Mouse (Mus musculus): ENCODE results near the gene Dlx5. TPM values are rescaled to one million over a fixed set of nuclear protein-coding genes. Genes with fewer than 3 reads are reported as not detected.

Gene Dlx5
- polyA plus RNA-seq, 1 experiment from 2014 or later, result 0.69 TPM

GRCm38 (mm10) chr6:6856881-6857280, 25.0 kb downstream of the Dlx5 start:
- no peak overlapping the region for H3K9ac ChIP-seq (ENCODE audit: low read length)
- WGBS, result 5% methylated on average over 4 of the region's 4 CpGs
- ATAC-seq (ENCODE audit: low read depth), result no peak

GRCm38 (mm10) chr6:6856316-6856715, 25.6 kb downstream of the Dlx5 start:
- 2% methylated on average over 20 of the region's 20 CpGs for WGBS
- no peak overlapping the region for H3K27ac ChIP-seq (ENCODE audit: low read length)
- H3K9ac ChIP-seq (ENCODE audit: low read length), result no peak overlapping the region
- no peak for ATAC-seq (ENCODE audit: low read depth)
- H3K4me2 ChIP-seq (ENCODE audit: low read depth, low read length), result no peak overlapping the region
- H3K27me3 ChIP-seq (ENCODE audit: control insufficient read depth, insufficient read depth, low read depth, low read length), result peaks cover 95% of the 10 kb centered on the region
- H3K36me3 ChIP-seq (ENCODE audit: control insufficient read depth, insufficient read depth, low read length), result no peaks in the 10 kb centered on the region
- no peaks in the 10 kb centered on the region for H3K9me3 ChIP-seq (ENCODE audit: control insufficient read depth, low read length)
- no peak overlapping the region for H3K4me3 ChIP-seq (ENCODE audit: low read length)
- no peaks in the 10 kb centered on the region for H3K4me1 ChIP-seq (replicated peaks; ENCODE audit: control insufficient read depth, insufficient read depth, low read length)

More at GRCm38 (mm10) chr6:6856881-6857280, 25.0 kb downstream of the Dlx5 start:
- Histone ChIP-seq H3K27ac (ENCODE audit: low read length) (no peak overlapping the region), H3K9me3 (ENCODE audit: control insufficient read depth, low read length) (no peaks in the 10 kb centered on the region), H3K4me3 (ENCODE audit: low read length) (no peak overlapping the region), H3K4me2 (ENCODE audit: low read depth, low read length) (no peak overlapping the region), H3K36me3 (ENCODE audit: control insufficient read depth, insufficient read depth, low read length) (no peaks in the 10 kb centered on the region), H3K4me1 (replicated peaks; ENCODE audit: control insufficient read depth, insufficient read depth, low read length) (no peaks in the 10 kb centered on the region), H3K27me3 (ENCODE audit: control insufficient read depth, insufficient read depth, low read depth, low read length) (peaks cover 92% of the 10 kb centered on the region)

- Histone ChIP-seq H3K36me3 (ENCODE audit: control insufficient read depth, insufficient read depth, low read length) (no peaks in the 10 kb centered on the region), H3K9ac (ENCODE audit: low read length) (no peak overlapping the region), H3K4me1 (replicated peaks; ENCODE audit: control insufficient read depth, insufficient read depth, low read length) (no peaks in the 10 kb centered on the region), H3K27ac (ENCODE audit: low read length) (no peak overlapping the region), H3K4me3 (ENCODE audit: low read length) (no peak overlapping the region), H3K4me2 (ENCODE audit: low read depth, low read length) (no peak overlapping the region), H3K27me3 (ENCODE audit: control insufficient read depth, insufficient read depth, low read depth, low read length) (peaks cover 95% of the 10 kb centered on the region), H3K9me3 (ENCODE audit: control insufficient read depth, low read length) (no peaks in the 10 kb centered on the region)
- ATAC-seq (ENCODE audit: low read depth), result no peak
- WGBS, result 1% methylated on average over 10 of the region's 10 CpGs
Measured at GRCm38 (mm10) chr6:6855746-6856185, 26.1 kb downstream of the Dlx5 start.

- Histone ChIP-seq H3K4me1 (replicated peaks; ENCODE audit: control insufficient read depth, insufficient read depth, low read length) (no peaks in the 10 kb centered on the region), H3K36me3 (ENCODE audit: control insufficient read depth, insufficient read depth, low read length) (no peaks in the 10 kb centered on the region), H3K27ac (ENCODE audit: low read length) (no peak overlapping the region), H3K27me3 (ENCODE audit: control insufficient read depth, insufficient read depth, low read depth, low read length) (peaks cover 95% of the 10 kb centered on the region), H3K9me3 (ENCODE audit: control insufficient read depth, low read length) (no peaks in the 10 kb centered on the region), H3K9ac (ENCODE audit: low read length) (no peak overlapping the region), H3K4me2 (ENCODE audit: low read depth, low read length) (no peak overlapping the region), H3K4me3 (ENCODE audit: low read length) (no peak overlapping the region)
- 2% methylated on average over 25 of the region's 25 CpGs for WGBS
- no peak for ATAC-seq (ENCODE audit: low read depth)
Measured at GRCm38 (mm10) chr6:6854902-6855745, 26.8 kb downstream of the Dlx5 start.

GRCm38 (mm10) chr6:6854176-6854575, 27.7 kb downstream of the Dlx5 start:
- no peak for ATAC-seq (ENCODE audit: low read depth)
- H3K4me2 ChIP-seq (ENCODE audit: low read depth, low read length), result no peak overlapping the region
- H3K9me3 ChIP-seq (ENCODE audit: control insufficient read depth, low read length), result no peaks in the 10 kb centered on the region
- no peak overlapping the region for H3K27ac ChIP-seq (ENCODE audit: low read length)
- H3K4me1 ChIP-seq (replicated peaks; ENCODE audit: control insufficient read depth, insufficient read depth, low read length), result no peaks in the 10 kb centered on the region
- peaks cover 90% of the 10 kb centered on the region for H3K27me3 ChIP-seq (ENCODE audit: control insufficient read depth, insufficient read depth, low read depth, low read length)
- no peak overlapping the region for H3K4me3 ChIP-seq (ENCODE audit: low read length)
- no peak overlapping the region for H3K9ac ChIP-seq (ENCODE audit: low read length)
- no peaks in the 10 kb centered on the region for H3K36me3 ChIP-seq (ENCODE audit: control insufficient read depth, insufficient read depth, low read length)
- WGBS, result 2% methylated on average over 9 of the region's 9 CpGs

- Histone ChIP-seq H3K9me3 (ENCODE audit: control insufficient read depth, low read length) (no peaks in the 10 kb centered on the region), H3K27me3 (ENCODE audit: control insufficient read depth, insufficient read depth, low read depth, low read length) (peaks cover 89% of the 10 kb centered on the region), H3K27ac (ENCODE audit: low read length) (no peak overlapping the region), H3K36me3 (ENCODE audit: control insufficient read depth, insufficient read depth, low read length) (no peaks in the 10 kb centered on the region), H3K4me1 (replicated peaks; ENCODE audit: control insufficient read depth, insufficient read depth, low read length) (no peaks in the 10 kb centered on the region), H3K4me2 (ENCODE audit: low read depth, low read length) (no peak overlapping the region), H3K4me3 (ENCODE audit: low read length) (no peak overlapping the region), H3K9ac (ENCODE audit: low read length) (no peak overlapping the region)
- no peak for ATAC-seq (ENCODE audit: low read depth)
- WGBS, result 20% methylated on average over 3 of the region's 3 CpGs
Measured at GRCm38 (mm10) chr6:6852944-6853343, 28.9 kb downstream of the Dlx5 start.

- Histone ChIP-seq H3K4me2 (ENCODE audit: low read depth, low read length) (no peak overlapping the region), H3K36me3 (ENCODE audit: control insufficient read depth, insufficient read depth, low read length) (no peaks in the 10 kb centered on the region), H3K9me3 (ENCODE audit: control insufficient read depth, low read length) (no peaks in the 10 kb centered on the region), H3K4me3 (ENCODE audit: low read length) (no peak overlapping the region), H3K27ac (ENCODE audit: low read length) (no peak overlapping the region), H3K27me3 (ENCODE audit: control insufficient read depth, insufficient read depth, low read depth, low read length) (peaks cover 84% of the 10 kb centered on the region), H3K4me1 (replicated peaks; ENCODE audit: control insufficient read depth, insufficient read depth, low read length) (no peaks in the 10 kb centered on the region), H3K9ac (ENCODE audit: low read length) (no peak overlapping the region)
- WGBS, result 1% methylated on average over 10 of the region's 10 CpGs
- no peak for ATAC-seq (ENCODE audit: low read depth)
Measured at GRCm38 (mm10) chr6:6851166-6851565, 30.7 kb downstream of the Dlx5 start.

GRCm38 (mm10) chr6:6850324-6851060, 31.4 kb downstream of the Dlx5 start:
- ATAC-seq (ENCODE audit: low read depth), result no peak
- H3K9me3 ChIP-seq (ENCODE audit: control insufficient read depth, low read length), result no peaks in the 10 kb centered on the region
- H3K4me1 ChIP-seq (replicated peaks; ENCODE audit: control insufficient read depth, insufficient read depth, low read length), result no peaks in the 10 kb centered on the region
- no peak overlapping the region for H3K4me3 ChIP-seq (ENCODE audit: low read length)
- no peak overlapping the region for H3K4me2 ChIP-seq (ENCODE audit: low read depth, low read length)
- H3K36me3 ChIP-seq (ENCODE audit: control insufficient read depth, insufficient read depth, low read length), result no peaks in the 10 kb centered on the region
- no peak overlapping the region for H3K27ac ChIP-seq (ENCODE audit: low read length)
- peaks cover 81% of the 10 kb centered on the region for H3K27me3 ChIP-seq (ENCODE audit: control insufficient read depth, insufficient read depth, low read depth, low read length)
- WGBS, result 3% methylated on average over 26 of the region's 26 CpGs
- H3K9ac ChIP-seq (ENCODE audit: low read length), result no peak overlapping the region

GRCm38 (mm10) chr6:6849744-6850143, 32.1 kb downstream of the Dlx5 start:
- Histone ChIP-seq H3K27me3 (ENCODE audit: control insufficient read depth, insufficient read depth, low read depth, low read length) (peaks cover 74% of the 10 kb centered on the region), H3K4me3 (ENCODE audit: low read length) (no peak overlapping the region), H3K9ac (ENCODE audit: low read length) (no peak overlapping the region), H3K4me1 (replicated peaks; ENCODE audit: control insufficient read depth, insufficient read depth, low read length) (no peaks in the 10 kb centered on the region), H3K4me2 (ENCODE audit: low read depth, low read length) (no peak overlapping the region), H3K9me3 (ENCODE audit: control insufficient read depth, low read length) (no peaks in the 10 kb centered on the region), H3K27ac (ENCODE audit: low read length) (no peak overlapping the region), H3K36me3 (ENCODE audit: control insufficient read depth, insufficient read depth, low read length) (no peaks in the 10 kb centered on the region)
- ATAC-seq (ENCODE audit: low read depth), result no peak
- 2% methylated on average over 12 of the region's 12 CpGs for WGBS

All from lung, embryonic 16.5 days (tissue).